In the genomic region with DNA sequence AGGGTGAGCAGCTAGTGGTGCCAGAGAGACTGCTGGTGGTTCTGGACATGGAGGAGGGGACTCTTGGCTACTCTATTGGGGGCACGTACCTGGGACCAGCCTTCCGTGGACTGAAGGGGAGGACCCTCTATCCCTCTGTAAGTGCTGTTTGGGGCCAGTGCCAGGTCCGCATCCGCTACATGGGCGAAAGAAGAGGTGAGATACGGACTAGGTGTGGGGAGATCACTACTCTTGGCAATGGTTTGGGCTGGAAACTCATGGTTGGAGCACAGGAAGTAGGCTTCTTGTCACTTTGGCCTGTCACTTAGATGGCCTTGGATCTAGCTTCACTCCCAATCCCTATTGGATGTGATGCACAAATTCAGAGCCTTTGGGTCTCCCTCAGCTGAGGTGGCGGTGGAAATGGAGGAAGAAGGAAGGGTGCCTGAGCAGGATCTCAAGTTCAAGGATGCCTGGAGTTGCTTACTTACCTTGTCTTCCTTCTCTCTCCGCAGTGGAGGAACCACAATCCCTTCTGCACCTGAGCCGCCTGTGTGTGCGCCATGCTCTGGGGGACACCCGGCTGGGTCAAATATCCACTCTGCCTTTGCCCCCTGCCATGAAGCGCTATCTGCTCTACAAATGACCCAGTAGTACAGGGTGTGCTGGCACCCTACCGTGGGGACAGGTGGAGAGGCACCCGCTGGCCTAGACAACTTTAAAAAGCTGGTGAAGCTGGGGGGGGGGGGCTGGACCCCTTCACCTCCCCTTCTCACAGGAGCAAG, we compare ENCODE assay signal across 8 mouse cellular contexts. TPM values are rescaled to one million over a fixed set of nuclear protein-coding genes. Genes with fewer than 3 reads are reported as not detected.
A peak's percentile ranks its signal among the peaks of the same experiment; 100 is the strongest.
DNase-seq lines count a peak whose midpoint lies in the region; ATAC-seq and TF ChIP-seq lines count a peak whose summit lies in the region.

No protein-coding gene starts in this region.

- peaks cover 31% of the 10 kb centered on the region for H3K79me3 ChIP-seq in C2C12 (ENCODE audit: low read depth)

- no peaks in the 10 kb centered on the region for H3K9me3 ChIP-seq in forebrain, embryonic 10.5 days
- H3K9me3 ChIP-seq in liver, embryonic 12.5 days (replicated peaks): no peaks in the 10 kb centered on the region

- intact Hi-C loops in heart, adult 2 months (cut with DNase I): loop anchor here (5.0 kb wide), 2 partner anchors 68 to 108 kb away; partner anchors contain the start of gene Grcc10
- intact Hi-C loops in heart, postnatal 10 days (cut with DNase I): loop anchor here (5.0 kb wide), 1 partner anchor 53 kb away; the partner anchor contains the start of genes Atn1 and Gm45234

- peak overlapping the region; percentile 61 for H3K4me3 ChIP-seq in heart, adult 2 months
- peak overlapping the region; percentile 49 for H3K4me3 ChIP-seq in C2C12 (ENCODE audit: insufficient read depth, poor library complexity, severe bottlenecking)
- H3K4me3 ChIP-seq in forebrain, embryonic 10.5 days: peak overlapping the region; percentile 56
- peak overlapping the region; percentile 72 for H3K4me3 ChIP-seq in liver, embryonic 12.5 days

- no peak for TF ChIP-seq CTCF in heart, adult 2 months (IDR thresholded peaks at IDR 0.05)
- TF ChIP-seq CTCF in C2C12 (IDR thresholded peaks at IDR 0.05; ENCODE audit: control insufficient read depth, insufficient read depth, insufficient read length): no peak

- ATAC-seq in liver, embryonic 12.5 days: no peak

- no peaks in the 10 kb centered on the region for H3K27me3 ChIP-seq in heart, adult 2 months (ENCODE audit: control insufficient read depth, insufficient read depth, low read length)
- no peaks in the 10 kb centered on the region for H3K27me3 ChIP-seq in C2C12 (ENCODE audit: control insufficient read depth, insufficient read depth, insufficient read length)
- no peaks in the 10 kb centered on the region for H3K27me3 ChIP-seq in forebrain, embryonic 10.5 days (ENCODE audit: poor library complexity, severe bottlenecking)
- no peaks in the 10 kb centered on the region for H3K27me3 ChIP-seq in liver, embryonic 12.5 days (replicated peaks)

- DNase-seq in heart, adult 2 months: no peak
- DNase-seq in heart, postnatal 10 days: no peak
- DNase-seq in forebrain, embryonic 10.5 days (ENCODE audit: extremely low spot score, low spot score): no peak
- DNase-seq in right cerebral cortex, postnatal 36 days (ENCODE audit: low spot score in 2 of 2): no peak
- DNase-seq in layer of hippocampus, adult 9-10 months (ENCODE audit: low spot score): no peak
- DNase-seq in urinary bladder, adult 2 months (ENCODE audit: low spot score): no peak

- H3ac ChIP-seq in C2C12 (ENCODE audit: control insufficient read depth, insufficient read length, low read depth): peak overlapping the region; percentile 38

- peak overlapping the region; percentile 93 for H3K4me2 ChIP-seq in liver, embryonic 12.5 days

- H3K27ac ChIP-seq in heart, adult 2 months: peak overlapping the region; percentile 81; the same call in 1 of the 2 replicates
- peak overlapping the region; percentile 83 for H3K27ac ChIP-seq in forebrain, embryonic 10.5 days
- H3K27ac ChIP-seq in liver, embryonic 12.5 days: peak overlapping the region; percentile 95

- no peaks in the 10 kb centered on the region; the same call in 1 of the 2 replicates for H3K36me3 ChIP-seq in heart, adult 2 months (ENCODE audit: control insufficient read depth, insufficient read depth, low read length)
- H3K36me3 ChIP-seq in C2C12 (ENCODE audit: control insufficient read depth, insufficient read depth): peaks cover 34% of the 10 kb centered on the region
- H3K36me3 ChIP-seq in forebrain, embryonic 10.5 days (replicated peaks): peaks cover 41% of the 10 kb centered on the region
- H3K36me3 ChIP-seq in liver, embryonic 12.5 days: peaks cover 33% of the 10 kb centered on the region

- H3K9ac ChIP-seq in heart, adult 2 months (ENCODE audit: low read depth, low read length): peak overlapping the region; percentile 8
- peak overlapping the region; percentile 84 for H3K9ac ChIP-seq in liver, embryonic 12.5 days

- H3K4me1 ChIP-seq in heart, adult 2 months (ENCODE audit: control insufficient read depth, insufficient read depth, low read length): peaks cover 16% of the 10 kb centered on the region
- H3K4me1 ChIP-seq in forebrain, embryonic 10.5 days: peaks cover 88% of the 10 kb centered on the region
- peaks cover 86% of the 10 kb centered on the region for H3K4me1 ChIP-seq in liver, embryonic 12.5 days

- H3K79me2 ChIP-seq in heart, adult 2 months (replicated peaks; ENCODE audit: control insufficient read depth, insufficient read depth, low read length): no peaks in the 10 kb centered on the region
- H3K79me2 ChIP-seq in C2C12 (ENCODE audit: control insufficient read depth, insufficient read depth): peaks cover 38% of the 10 kb centered on the region

- 44% methylated on average over 14 of the region's 14 CpGs for WGBS in heart, adult 2 months
- WGBS in forebrain, embryonic 10.5 days: 44% methylated on average over 14 of the region's 14 CpGs
- WGBS in liver, embryonic 12.5 days (ENCODE audit: insufficient replicate concordance): 41% methylated on average over 14 of the region's 14 CpGs

- TF ChIP-seq EP300 in heart, adult 2 months (IDR thresholded peaks at IDR 0.05; ENCODE audit: insufficient read depth, low read depth, low read length): no peak

- TF ChIP-seq POLR2A in heart, adult 2 months (IDR thresholded peaks at IDR 0.05; ENCODE audit: insufficient read depth, low read depth, low read length): 0 out of 2 replicates have a peak, but pooled peaks have one; percentile 6

TF ChIP-seq in C2C12, 6 proteins besides CTCF, POLR2A, EP300 and RAD21:
- TF ChIP-seq USF1 (IDR thresholded peaks at IDR 0.05; ENCODE audit: low read depth): no peak
- TF ChIP-seq FOSL1 (IDR thresholded peaks at IDR 0.05; ENCODE audit: insufficient read depth, low read length, poor library complexity, severe bottlenecking): no peak
- no peak for TF ChIP-seq MYOD1 (IDR thresholded peaks at IDR 0.05; ENCODE audit: control insufficient read depth, insufficient read length, low read depth)
- TF ChIP-seq MAX (IDR thresholded peaks at IDR 0.05): no peak
- TF ChIP-seq MYOG (IDR thresholded peaks at IDR 0.05; ENCODE audit: control insufficient read depth, extremely low read depth, insufficient read length): no peak
- TF ChIP-seq CEBPB (IDR thresholded peaks at IDR 0.05; ENCODE audit: low read depth): no peak

RNA-seq across cellular contexts. Expression of gene Spsb2, which starts 1.5 kb away (rescaled TPM):
- 1 to 10 TPM; 3.2 TPM for total RNA-seq in heart, adult 2 months (2021)
- polyA plus RNA-seq in heart, adult 2 months (2012; rRNA removed): 2.8 and 4.4 TPM in 2 replicates
- total RNA-seq in heart, postnatal 10 days (2021): 1 to 10 TPM; 3.1 TPM
- 24.8 TPM for polyA plus RNA-seq in C2C12 (2012; fragmentation: generic; extraction: Trizol)
- polyA plus RNA-seq in forebrain, embryonic 10.5 days (2016; fragmentation: Nextera tagmentation; extraction: Ambion mirVana): 7.4 and 8.9 TPM in 2 replicates
- polyA plus RNA-seq in liver, embryonic 12.5 days (2016; fragmentation: Nextera tagmentation; extraction: Ambion mirVana): 9.9 and 10.8 TPM in 2 replicates
- polyA plus RNA-seq in urinary bladder, adult 2 months (2012; rRNA removed): 22.3 and 24.4 TPM in 2 replicates

RNA-seq across cellular contexts. Expression of gene Tpi1, which starts 4.1 kb away (rescaled TPM):
- 100 to 1,000 TPM; 788 to 884 TPM for total RNA-seq in heart, adult 2 months (2021)
- polyA plus RNA-seq in heart, adult 2 months (2012; rRNA removed): 870 and 1,222 TPM in 2 replicates
- total RNA-seq in heart, postnatal 10 days (2021): 100 to 1,000 TPM; 870 to 877 TPM
- 604 TPM for polyA plus RNA-seq in C2C12 (2012; fragmentation: generic; extraction: Trizol)
- 1,048 and 1,068 TPM in 2 replicates for polyA plus RNA-seq in forebrain, embryonic 10.5 days (2016; fragmentation: Nextera tagmentation; extraction: Ambion mirVana)
- polyA plus RNA-seq in liver, embryonic 12.5 days (2016; fragmentation: Nextera tagmentation; extraction: Ambion mirVana): 630 and 674 TPM in 2 replicates
- 322 and 324 TPM in 2 replicates for polyA plus RNA-seq in urinary bladder, adult 2 months (2012; rRNA removed)

RNA-seq across cellular contexts. Expression of gene Usp5, which starts 19.3 kb away (rescaled TPM):
- 10 to 100 TPM; 68.4 to 72.3 TPM for total RNA-seq in heart, adult 2 months (2021)
- 51.0 and 74.9 TPM in 2 replicates for polyA plus RNA-seq in heart, adult 2 months (2012; rRNA removed)
- 10 to 100 TPM; 87.5 to 87.9 TPM for total RNA-seq in heart, postnatal 10 days (2021)
- polyA plus RNA-seq in C2C12 (2012; fragmentation: generic; extraction: Trizol): 132 TPM
- 214 and 215 TPM in 2 replicates for polyA plus RNA-seq in forebrain, embryonic 10.5 days (2016; fragmentation: Nextera tagmentation; extraction: Ambion mirVana)
- polyA plus RNA-seq in liver, embryonic 12.5 days (2016; fragmentation: Nextera tagmentation; extraction: Ambion mirVana): 87.5 and 94.1 TPM in 2 replicates
- polyA plus RNA-seq in urinary bladder, adult 2 months (2012; rRNA removed): 68.8 and 73.6 TPM in 2 replicates

RNA-seq across cellular contexts. Expression of gene Cdca3, which starts 19.4 kb away (rescaled TPM):
- total RNA-seq in heart, adult 2 months (2021): under 1 TPM; 0.32 to 0.70 TPM
- 0.72 and 1.9 TPM in 2 replicates for polyA plus RNA-seq in heart, adult 2 months (2012; rRNA removed)
- 10 to 100 TPM; 19.1 to 23.2 TPM for total RNA-seq in heart, postnatal 10 days (2021)
- 69.9 TPM for polyA plus RNA-seq in C2C12 (2012; fragmentation: generic; extraction: Trizol)
- 271 and 298 TPM in 2 replicates for polyA plus RNA-seq in forebrain, embryonic 10.5 days (2016; fragmentation: Nextera tagmentation; extraction: Ambion mirVana)
- 193 TPM in 2 replicates for polyA plus RNA-seq in liver, embryonic 12.5 days (2016; fragmentation: Nextera tagmentation; extraction: Ambion mirVana)
- polyA plus RNA-seq in urinary bladder, adult 2 months (2012; rRNA removed): 5.0 and 5.5 TPM in 2 replicates

RNA-seq across cellular contexts. Expression of gene Gnb3, which starts 30.1 kb away (rescaled TPM):
- total RNA-seq in heart, adult 2 months (2021): 10 to 100 TPM in 1 of 2 experiments, 1 to 10 TPM in 1; 6.1 to 10.9 TPM
- 6.9 and 14.0 TPM in 2 replicates for polyA plus RNA-seq in heart, adult 2 months (2012; rRNA removed)
- 1 to 10 TPM; 3.9 to 4.4 TPM for total RNA-seq in heart, postnatal 10 days (2021)
- not detected for polyA plus RNA-seq in C2C12 (2012; fragmentation: generic; extraction: Trizol)
- 0.32 and 0.42 TPM in 2 replicates for polyA plus RNA-seq in forebrain, embryonic 10.5 days (2016; fragmentation: Nextera tagmentation; extraction: Ambion mirVana)
- 0.29 and 0.43 TPM in 2 replicates for polyA plus RNA-seq in liver, embryonic 12.5 days (2016; fragmentation: Nextera tagmentation; extraction: Ambion mirVana)
- 0.21 and 0.32 TPM in 2 replicates for polyA plus RNA-seq in urinary bladder, adult 2 months (2012; rRNA removed)
